Mouse (Mus musculus): ENCODE data around the gene Pfdn2.

The Pfdn2 gene

GRCm38 (mm10) chr1:171402991-171403390 lies 57.5 kb downstream of the Pfdn2 start:
- DNase-seq (ENCODE audit: low spot score in 2 of 2): no peak

- no peak for DNase-seq (ENCODE audit: low spot score in 2 of 2)
Observed at GRCm38 (mm10) chr1:171407263-171407662, 61.8 kb downstream of the Pfdn2 start.

Data from frontal cortex, postnatal 14 days (tissue).